Mouse (Mus musculus): Measurements from ENCODE around the gene H2afv.

Gene H2afv

GRCm38 (mm10) chr11:6390376-6391053, 53.7 kb downstream of the H2afv start:
- no peak for DNase-seq (ENCODE audit: low read depth, low spot score)

- no peak for DNase-seq (ENCODE audit: low read depth, low spot score)
These were observed 54.7 kb downstream of the H2afv start for GRCm38 (mm10) chr11:6389483-6389921.

- DNase-seq (ENCODE audit: low read depth, low spot score) = peak; percentile 97
These were observed 55.4 kb downstream of the H2afv start, which contains the start of gene Zmiz2 for GRCm38 (mm10) chr11:6388726-6389413. Gene Zmiz2 (plus strand): TSS chr11:6389074.

- no peak for DNase-seq (ENCODE audit: low read depth, low spot score)
These were observed 56.0 kb downstream of the H2afv start for GRCm38 (mm10) chr11:6388126-6388725.

GRCm38 (mm10) chr11:6380916-6381315, 63.3 kb downstream of the H2afv start:
- no peak for DNase-seq (ENCODE audit: low read depth, low spot score)
